Mouse (Mus musculus) small intestine, adult 2 months (tissue): ENCODE results near the gene Ptprr. TPM values are rescaled to one million over a fixed set of nuclear protein-coding genes. Genes with fewer than 3 reads are reported as not detected.

Experiments used
- H3K27ac ChIP-seq: fragments of 200-500 bp; 2 replicates; pipeline ENCODE4 v1.5.1; 2012; ENCODE audit warnings: low read depth, low read length, control low read depth, inconsistent platforms; ENCODE audit not compliant: insufficient read depth
- H3K27me3 ChIP-seq: fragments of 200-500 bp; 2 replicates; pipeline ENCODE4 v1.6.1; 2012; ENCODE audit warnings: mild to moderate bottlenecking, moderate library complexity, low read length, inconsistent platforms; ENCODE audit not compliant: control insufficient read depth, insufficient read depth
- H3K36me3 ChIP-seq: fragments of 200-500 bp; 2 replicates; pipeline ENCODE4 v1.6.1; 2012; ENCODE audit warnings: mild to moderate bottlenecking, low read length, control low read depth, inconsistent platforms; ENCODE audit not compliant: control insufficient read depth, insufficient read depth
- H3K4me1 ChIP-seq: fragments of 200-500 bp; 2 replicates; pipeline ENCODE4 v1.6.1; 2012; ENCODE audit warnings: low read length, inconsistent platforms, mixed read lengths; ENCODE audit not compliant: control insufficient read depth, insufficient read depth, insufficient read length
- H3K4me3 ChIP-seq: fragments of 200-500 bp; 2 replicates; pipeline ENCODE4 v1.5.1; 2012; ENCODE audit warnings: low read depth, mild to moderate bottlenecking, control low read depth, inconsistent platforms, low read length, moderate library complexity
- CTCF ChIP-seq: fragments of 200-500 bp; IDR thresholded peaks from 2 replicates; pipeline ENCODE4 v1.5.1; 2012; ENCODE audit warnings: low read depth, mild to moderate bottlenecking, control low read depth, inconsistent platforms, low read length, moderate library complexity, mixed read lengths; ENCODE audit not compliant: insufficient replicate concordance, insufficient read length; ENCODE audit errors: extremely low read depth
- POLR2A ChIP-seq: fragments of 200-500 bp; IDR thresholded peaks from 2 replicates; pipeline ENCODE4 v1.6.1; 2012; ENCODE audit warnings: low read depth, mild to moderate bottlenecking, control low read depth, inconsistent platforms, low read length, moderate library complexity
- WGBS: fragments of 180-500 bp; shearing (Covaris S2); methylation state at CpG from one replicate; pipeline ENCODE4 v1.1.7; 2018; 5-methylcytosine and 5-hydroxymethylcytosine counted together
- polyA plus RNA-seq: library from polyadenylated mRNA; depleted of rRNA; stranded (reverse); fragments of >200 nt; gene quantifications from 2 replicates; pipeline ENCODE4 v1.2.3, GENCODE M21; 2012

Ptprr gene
- polyA plus RNA-seq, 1 experiment = 29.9 TPM

GRCm38 (mm10) chr10:116083965-116084364 is 66.0 kb downstream of the Ptprr start:
- WGBS = 19% methylated on average over 3 of the region's 3 CpGs
- TF ChIP-seq CTCF = no peak
- no peak for TF ChIP-seq POLR2A
- Histone ChIP-seq H3K27ac (no peak overlapping the region), H3K27me3 (no peaks in the 10 kb centered on the region), H3K4me3 (no peak overlapping the region), H3K4me1 (no peaks in the 10 kb centered on the region; the same call in 1 of the 2 replicates), H3K36me3 (no peaks in the 10 kb centered on the region)

GRCm38 (mm10) chr10:116096466-116096865 is 78.5 kb downstream of the Ptprr start:
- Histone ChIP-seq H3K27ac (no peak overlapping the region), H3K27me3 (no peaks in the 10 kb centered on the region), H3K4me1 (no peaks in the 10 kb centered on the region; the same call in 1 of the 2 replicates), H3K4me3 (no peak overlapping the region), H3K36me3 (no peaks in the 10 kb centered on the region)
- WGBS = 87% methylated on average over 13 of the region's 13 CpGs
- no peak for TF ChIP-seq POLR2A
- no peak for TF ChIP-seq CTCF

- TF ChIP-seq POLR2A (no peak), CTCF (no peak)
- WGBS = 82% methylated on average over 7 of the region's 7 CpGs
- Histone ChIP-seq H3K27ac (no peak overlapping the region), H3K4me1 (no peaks in the 10 kb centered on the region; the same call in 1 of the 2 replicates), H3K27me3 (no peaks in the 10 kb centered on the region), H3K4me3 (no peak overlapping the region), H3K36me3 (no peaks in the 10 kb centered on the region)
Observed at GRCm38 (mm10) chr10:116098470-116098869, 80.5 kb downstream of the Ptprr start.

GRCm38 (mm10) chr10:116108176-116108575 is 90.2 kb downstream of the Ptprr start:
- no peak overlapping the region for H3K27ac ChIP-seq
- TF ChIP-seq POLR2A (no peak), CTCF (no peak)
- WGBS = 68% methylated on average over 4 of the region's 4 CpGs
- H3K4me3 ChIP-seq = no peak overlapping the region
- H3K36me3 ChIP-seq = no peaks in the 10 kb centered on the region
- no peaks in the 10 kb centered on the region for H3K4me1 ChIP-seq
- H3K27me3 ChIP-seq = no peaks in the 10 kb centered on the region

- H3K27me3 ChIP-seq = no peaks in the 10 kb centered on the region
- H3K36me3 ChIP-seq = no peaks in the 10 kb centered on the region
- WGBS = 69% methylated on average over 1 of the region's 1 CpGs
- H3K4me1 ChIP-seq = no peaks in the 10 kb centered on the region
- H3K4me3 ChIP-seq = no peak overlapping the region
- no peak overlapping the region for H3K27ac ChIP-seq
- no peak for TF ChIP-seq POLR2A
- TF ChIP-seq CTCF = no peak
Observed at GRCm38 (mm10) chr10:116108730-116109129, 90.7 kb downstream of the Ptprr start.

- H3K36me3 ChIP-seq = no peaks in the 10 kb centered on the region
- 96% methylated on average over 11 of the region's 11 CpGs for WGBS
- no peaks in the 10 kb centered on the region for H3K4me1 ChIP-seq
- H3K27me3 ChIP-seq = no peaks in the 10 kb centered on the region
- no peak overlapping the region for H3K4me3 ChIP-seq
- no peak for TF ChIP-seq CTCF
- no peak overlapping the region for H3K27ac ChIP-seq
Observed at GRCm38 (mm10) chr10:116112868-116113267, 94.9 kb downstream of the Ptprr start.

GRCm38 (mm10) chr10:116113867-116114474 is 96.0 kb downstream of the Ptprr start, which contains the start of gene 4933416C03Rik:
Gene 4933416C03Rik (minus strand): TSS chr10:116113917.
- H3K36me3 ChIP-seq = no peaks in the 10 kb centered on the region
- no peak within 1 kb of the TSS for H3K27ac ChIP-seq
- no peak within 1 kb of the TSS for H3K4me3 ChIP-seq
- WGBS = 96% methylated on average over 39 of the region's 39 CpGs
- TF ChIP-seq CTCF (no peak), POLR2A (no peak)
- no peaks in the 10 kb centered on the region for H3K4me1 ChIP-seq
- no peaks in the 10 kb centered on the region for H3K27me3 ChIP-seq
